Mouse (Mus musculus): ENCODE measurements around the gene Sap30l. TPM values are rescaled to one million over a fixed set of nuclear protein-coding genes. Genes with fewer than 3 reads are reported as not detected.

Gene Sap30l
- total and polyA plus RNA-seq, 3 experiments: 17.1 to 23.1 (median 20.8) TPM

DNA sequence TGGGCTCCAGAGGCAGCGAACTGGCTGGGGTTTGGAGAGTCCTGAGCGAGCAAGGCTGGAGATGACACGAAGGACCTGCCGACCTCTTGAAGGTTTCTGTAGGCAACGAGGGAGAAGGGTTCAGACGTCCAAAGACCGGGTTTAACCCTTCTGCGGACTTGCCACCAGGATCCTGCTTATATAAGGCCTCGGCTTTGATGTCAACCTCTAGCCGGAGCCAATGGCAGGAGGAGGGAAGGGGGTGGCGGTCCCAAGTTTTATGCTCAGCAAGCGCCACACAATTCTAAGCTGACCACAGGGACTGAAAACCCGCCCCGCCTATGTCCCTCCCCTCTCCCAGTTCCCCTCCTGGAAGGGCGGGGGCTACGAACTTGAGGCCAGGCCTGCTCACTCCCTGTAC lies 30.4 kb downstream of the Sap30l start:
- dilution Hi-C loops (cut with MboI; ENCODE audit: extremely low pct_ligation_motif_present, extremely low pct_unique_long_range_greater_than_20kb, low sequenced_read_pairs) (no loop called here), in situ Hi-C loops (cut with MboI; ENCODE audit: low pct_ligation_motif_present, low pct_unique_long_range_greater_than_20kb, low sequenced_read_pairs) (no loop called here)
- H3K36me3 ChIP-seq (replicated peaks in 1 of 2; ENCODE audit: control insufficient read depth in 1 of 2, insufficient read depth in 1 of 2, low read length in 1 of 2): no peaks in the 10 kb centered on the region
- H3K9ac ChIP-seq (ENCODE audit: insufficient read depth, low read depth): no peak overlapping the region
- H3K9me3 ChIP-seq (replicated peaks; ENCODE audit: low read length): no peaks in the 10 kb centered on the region
- H3K4me2 ChIP-seq (ENCODE audit: insufficient read depth, low read depth, poor library complexity, severe bottlenecking): no peak overlapping the region
- TF ChIP-seq NELFE (IDR thresholded peaks at IDR 0.05; ENCODE audit: low read depth, low read length) (no peak), MXI1 (IDR thresholded peaks at IDR 0.05; ENCODE audit: low read depth, low read length) (no peak), BHLHE40 (IDR thresholded peaks at IDR 0.05; ENCODE audit: low read depth, low read length) (no peak), ZC3H11A (IDR thresholded peaks at IDR 0.05; ENCODE audit: low read depth, low read length) (no peak), CHD2 (IDR thresholded peaks at IDR 0.05; ENCODE audit: low read length) (no peak), MYC (IDR thresholded peaks at IDR 0.05; ENCODE audit: low read depth, low read length) (no peak), PAX5 (IDR thresholded peaks at IDR 0.05; ENCODE audit: low read length) (no peak), SIN3A (IDR thresholded peaks at IDR 0.05; ENCODE audit: low read length) (no peak), POLR2A (IDR thresholded peaks at IDR 0.05; ENCODE audit: low read depth, low read length) (no peak), EP300 (IDR thresholded peaks at IDR 0.05; ENCODE audit: low read length) (no peak), ZKSCAN1 (IDR thresholded peaks at IDR 0.05; ENCODE audit: borderline replicate concordance, low read depth, low read length) (no peak), KAT2A (IDR thresholded peaks at IDR 0.05; ENCODE audit: insufficient replicate concordance, low read length) (no peak), UBTF (IDR thresholded peaks at IDR 0.05; ENCODE audit: low read depth, low read length) (no peak), JUND (conservative IDR thresholded peaks at IDR 0.05; ENCODE audit: low read depth, low read length) (no peak), MAFK (IDR thresholded peaks at IDR 0.05; ENCODE audit: insufficient replicate concordance, low read length) (no peak), GABPA (IDR thresholded peaks at IDR 0.05; ENCODE audit: insufficient replicate concordance, low read depth, low read length) (no peak), CHD1 (IDR thresholded peaks at IDR 0.05; ENCODE audit: low read depth, low read length) (no peak)
- no peak overlapping the region for H3K27ac ChIP-seq (ENCODE audit: insufficient read depth, low read depth)
- no peaks in the 10 kb centered on the region for H3K4me1 ChIP-seq (ENCODE audit: control insufficient read depth in 1 of 2, insufficient read depth in 2 of 2)
- H3K27me3 ChIP-seq (replicated peaks): peaks cover 91% of the 10 kb centered on the region
- no peak for DNase-seq (ENCODE audit: extremely low read depth)
- H3K4me3 ChIP-seq (replicated peaks in 1 of 3; ENCODE audit: low read depth in 2 of 3, low read length in 2 of 3, poor library complexity in 1 of 3): no peak overlapping the region
- H3K79me2 ChIP-seq (replicated peaks; ENCODE audit: control insufficient read depth, extremely low read depth, insufficient read depth, poor library complexity, severe bottlenecking): no peaks in the 10 kb centered on the region

DNA sequence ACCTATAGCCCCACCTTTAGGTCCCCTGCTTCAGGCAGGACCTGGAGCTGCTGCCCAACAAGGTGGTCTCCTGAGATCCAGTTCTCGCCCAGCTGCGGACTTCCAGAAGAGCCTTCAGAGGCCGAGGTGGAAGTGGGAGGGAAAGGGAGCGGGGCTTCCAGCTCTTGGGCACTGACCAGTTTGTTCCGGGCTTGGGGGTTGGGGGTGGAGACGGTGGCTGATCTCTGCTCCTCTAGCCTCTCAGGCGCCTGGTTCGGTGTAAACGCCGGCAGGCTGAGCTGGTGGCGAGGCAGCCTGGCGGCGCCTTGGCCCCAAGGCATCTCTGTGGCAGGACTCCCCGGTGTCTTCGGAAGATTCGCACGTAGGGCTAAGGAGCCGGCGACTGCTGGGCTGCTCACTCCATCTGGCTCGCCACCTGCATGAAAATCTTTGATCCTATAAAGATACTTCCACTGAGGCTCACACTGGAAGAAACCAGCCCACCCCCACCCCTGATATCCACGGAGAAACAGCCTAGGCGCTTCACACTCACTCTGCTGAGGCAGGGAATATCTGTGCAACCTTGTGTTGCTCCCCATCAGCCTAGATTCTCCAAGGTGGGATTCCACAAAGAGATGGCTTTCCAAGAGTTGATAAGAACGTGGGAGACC lies 31.2 kb downstream of the Sap30l start, which contains the start of gene Hand1:
TSS of gene Hand1 (minus strand) at position 267 of the 650 bp plus-strand sequence.
- dilution Hi-C loops (cut with MboI; ENCODE audit: extremely low pct_ligation_motif_present, extremely low pct_unique_long_range_greater_than_20kb, low sequenced_read_pairs): no loop called here
- DNase-seq (ENCODE audit: extremely low read depth): no peak
- H3K27me3 ChIP-seq (replicated peaks): peaks cover 89% of the 10 kb centered on the region
- H3K4me3 ChIP-seq (replicated peaks in 1 of 3; ENCODE audit: low read depth in 2 of 3, low read length in 2 of 3, poor library complexity in 1 of 3): no peak within 1 kb of the TSS
- no peak within 1 kb of the TSS for H3K4me2 ChIP-seq (ENCODE audit: insufficient read depth, low read depth, poor library complexity, severe bottlenecking)
- TF ChIP-seq USF2 (conservative IDR thresholded peaks at IDR 0.05; ENCODE audit: low read depth, low read length) (no peak), ZC3H11A (IDR thresholded peaks at IDR 0.05; ENCODE audit: low read depth, low read length) (no peak), MAZ (IDR thresholded peaks at IDR 0.05; ENCODE audit: low read depth, low read length) (no peak), POLR2AphosphoS2 (IDR thresholded peaks at IDR 0.05; ENCODE audit: low read depth, low read length) (no peak), KAT2A (IDR thresholded peaks at IDR 0.05; ENCODE audit: insufficient replicate concordance, low read length) (no peak), JUND (conservative IDR thresholded peaks at IDR 0.05; ENCODE audit: low read depth, low read length) (no peak), ZMIZ1 (IDR thresholded peaks at IDR 0.05; ENCODE audit: low read depth, low read length) (no peak), GABPA (IDR thresholded peaks at IDR 0.05; ENCODE audit: insufficient replicate concordance, low read depth, low read length) (no peak), MAFK (IDR thresholded peaks at IDR 0.05; ENCODE audit: insufficient replicate concordance, low read length) (no peak), EP300 (IDR thresholded peaks at IDR 0.05; ENCODE audit: low read length) (no peak)
- no peaks in the 10 kb centered on the region for H3K36me3 ChIP-seq (replicated peaks in 1 of 2; ENCODE audit: control insufficient read depth in 1 of 2, insufficient read depth in 1 of 2, low read length in 1 of 2)
- H3K4me1 ChIP-seq (ENCODE audit: control insufficient read depth in 1 of 2, insufficient read depth in 2 of 2): no peaks in the 10 kb centered on the region
- in situ Hi-C loops (cut with MboI; ENCODE audit: low pct_ligation_motif_present, low pct_unique_long_range_greater_than_20kb, low sequenced_read_pairs): no loop called here
- H3K27ac ChIP-seq (ENCODE audit: insufficient read depth, low read depth): no peak within 1 kb of the TSS
- no peak within 1 kb of the TSS for H3K9ac ChIP-seq (ENCODE audit: insufficient read depth, low read depth)
- no peaks in the 10 kb centered on the region for H3K79me2 ChIP-seq (replicated peaks; ENCODE audit: control insufficient read depth, extremely low read depth, insufficient read depth, poor library complexity, severe bottlenecking)
- H3K9me3 ChIP-seq (replicated peaks; ENCODE audit: low read length): no peaks in the 10 kb centered on the region

Data from CH12.LX (cell line).